Mouse (Mus musculus): ENCODE results near the gene Lrp1. TPM values are rescaled to one million over a fixed set of nuclear protein-coding genes. Genes with fewer than 3 reads are reported as not detected.

Lrp1 gene
- total RNA-seq, 4 experiments from 2014 or later, result 293 to 333 (median 304) TPM

DNA sequence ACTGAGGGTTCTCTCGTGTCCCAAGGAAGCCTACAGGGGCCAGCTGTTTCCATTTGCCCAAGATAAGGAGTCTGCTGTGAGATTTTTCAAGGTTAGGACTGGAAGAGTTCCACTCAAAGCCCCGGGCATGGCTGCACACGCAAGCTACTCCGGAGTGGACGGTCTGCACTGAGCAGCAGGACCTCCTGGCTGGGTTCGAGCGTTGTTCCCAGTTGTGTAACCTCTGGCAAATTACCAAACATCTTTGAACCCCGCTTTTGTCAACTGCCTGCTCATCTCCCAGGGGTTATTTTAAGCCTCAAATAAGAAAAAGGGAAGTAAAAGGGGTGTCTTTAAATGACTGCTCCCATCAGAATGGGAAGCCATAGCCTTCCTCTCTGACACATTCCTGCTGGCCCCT is 26.5 kb downstream of the Lrp1 start:
- DNase-seq (ENCODE audit: low spot score in 2 of 2), result no peak

DNA sequence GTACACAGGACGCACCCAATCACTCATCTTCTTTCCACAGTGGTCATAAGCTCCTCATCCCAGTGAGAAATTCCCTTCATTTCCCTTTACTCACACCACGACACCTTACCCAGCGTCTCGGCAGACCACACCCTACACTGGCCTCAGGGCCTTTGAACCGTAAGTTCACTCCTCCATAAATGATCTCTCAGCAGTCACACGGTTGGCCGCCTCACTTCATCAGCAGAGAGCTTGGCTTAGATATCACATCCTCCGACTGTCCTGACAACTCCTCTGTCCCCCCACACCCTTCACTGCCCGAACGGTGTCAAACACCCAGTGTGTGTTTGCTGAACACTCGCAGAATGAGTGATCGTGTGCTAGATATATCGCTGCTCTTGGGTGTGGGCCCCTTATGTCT is 28.1 kb downstream of the Lrp1 start:
- DNase-seq (ENCODE audit: low spot score in 2 of 2), result no peak

DNA sequence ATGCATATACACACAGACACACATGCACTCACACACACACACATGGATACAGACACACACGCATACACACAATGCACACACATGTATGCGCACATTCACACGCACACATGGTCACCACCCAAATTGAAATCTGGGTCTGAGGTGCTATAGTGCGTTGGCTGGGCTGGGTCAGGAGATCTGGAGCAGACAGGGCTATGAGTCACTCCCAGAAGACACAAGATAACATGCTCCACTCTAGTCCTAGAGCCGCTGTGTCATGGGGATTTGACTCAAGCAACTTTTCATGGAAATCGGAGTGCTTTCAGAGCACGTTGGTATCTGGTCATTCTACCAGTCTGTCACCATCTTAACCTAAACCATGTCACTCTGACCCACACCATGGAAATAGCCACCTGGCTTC is 28.5 kb downstream of the Lrp1 start:
- DNase-seq (ENCODE audit: low spot score in 2 of 2), result no peak

DNA sequence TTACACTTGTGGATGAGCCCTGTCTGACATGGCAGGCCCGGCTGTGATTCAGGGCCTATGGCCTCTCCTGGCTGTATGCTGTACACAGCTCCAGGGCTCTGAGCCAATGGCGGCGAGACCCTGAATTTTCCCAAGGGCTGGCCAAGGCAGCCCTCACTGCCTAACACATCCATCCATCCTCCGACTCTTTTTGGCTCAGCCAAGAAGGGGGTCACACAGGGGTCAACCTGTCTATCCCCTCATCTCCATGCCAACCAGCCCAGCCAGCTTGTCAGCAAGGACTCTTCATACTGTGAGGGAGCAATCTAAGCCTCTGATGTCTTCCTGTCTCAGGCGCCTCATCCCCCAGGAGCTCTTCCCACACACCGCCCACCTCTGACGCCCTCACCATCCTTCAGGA is 29.4 kb downstream of the Lrp1 start:
- no peak for DNase-seq (ENCODE audit: low spot score in 2 of 2)

DNA sequence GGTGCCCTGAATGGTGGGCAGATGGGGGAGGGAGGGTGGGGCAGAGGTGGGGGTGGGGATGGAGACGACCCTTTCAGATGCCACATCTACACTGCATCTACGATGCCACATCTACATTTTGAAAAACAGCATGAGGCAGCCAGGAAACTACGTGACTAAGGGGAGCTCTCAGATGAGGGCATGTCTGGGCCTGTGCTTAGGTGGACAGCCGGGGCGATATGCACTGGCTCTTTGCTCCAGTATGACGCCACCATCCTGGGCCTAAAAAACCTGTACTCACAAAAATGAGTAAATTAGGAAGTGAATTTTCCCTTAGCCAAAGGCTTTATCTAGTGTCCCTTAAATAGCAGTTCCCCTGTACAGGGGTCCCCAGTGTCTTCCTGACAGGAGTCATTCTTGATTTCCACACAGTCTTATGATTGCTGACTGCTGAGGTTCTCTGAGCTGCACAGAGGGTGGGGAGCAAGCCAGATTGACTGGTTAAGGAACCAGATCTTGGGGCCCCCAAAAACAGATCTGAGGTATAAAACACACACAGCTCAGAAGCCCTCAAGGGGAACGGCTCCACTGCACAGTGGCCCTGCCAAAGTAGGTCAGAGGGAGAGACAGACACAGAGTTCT is 30.0 kb downstream of the Lrp1 start:
- DNase-seq (ENCODE audit: low spot score in 2 of 2), result no peak

DNA sequence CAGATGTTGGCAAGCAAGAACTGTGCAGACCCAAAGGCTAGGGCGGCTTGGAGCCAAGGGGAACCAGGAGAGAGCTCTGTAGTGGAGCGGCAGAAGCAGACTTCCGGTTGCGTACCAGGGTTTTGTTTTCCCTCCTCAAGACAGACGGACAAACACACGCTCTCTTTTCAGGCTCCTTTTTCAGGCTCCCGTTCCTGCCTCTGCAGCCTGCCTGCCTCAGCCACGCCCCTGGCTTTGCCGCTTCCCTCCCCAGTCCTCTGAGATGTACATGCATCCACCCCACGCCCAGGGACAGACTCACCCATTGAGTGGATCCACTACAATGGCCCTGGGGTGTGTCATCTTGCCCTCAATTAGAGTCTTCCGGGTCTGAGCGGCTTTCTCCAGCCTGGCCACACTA is 30.7 kb downstream of the Lrp1 start:
- no peak for DNase-seq (ENCODE audit: low spot score in 2 of 2)

DNA sequence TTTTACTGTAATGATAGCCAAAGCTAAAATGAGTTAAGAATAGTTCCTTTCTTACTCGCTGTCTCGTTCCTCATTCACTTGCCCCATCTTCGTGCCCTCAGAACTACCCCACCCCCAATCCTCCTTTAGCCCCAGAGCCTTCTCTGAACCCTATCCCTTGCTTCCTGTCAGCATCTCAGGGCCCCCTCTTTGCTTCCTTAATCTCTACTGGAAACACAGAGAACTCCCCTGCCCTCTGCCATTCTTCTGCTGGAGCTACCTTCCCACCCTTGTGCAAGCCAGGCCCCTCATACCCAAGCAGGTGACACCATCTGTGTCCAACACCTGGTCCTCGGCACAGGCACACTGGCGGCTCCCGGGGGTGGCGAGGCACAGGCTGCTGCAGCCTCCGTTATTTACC is 33.2 kb downstream of the Lrp1 start:
- DNase-seq (ENCODE audit: low spot score in 2 of 2), result no peak

DNA sequence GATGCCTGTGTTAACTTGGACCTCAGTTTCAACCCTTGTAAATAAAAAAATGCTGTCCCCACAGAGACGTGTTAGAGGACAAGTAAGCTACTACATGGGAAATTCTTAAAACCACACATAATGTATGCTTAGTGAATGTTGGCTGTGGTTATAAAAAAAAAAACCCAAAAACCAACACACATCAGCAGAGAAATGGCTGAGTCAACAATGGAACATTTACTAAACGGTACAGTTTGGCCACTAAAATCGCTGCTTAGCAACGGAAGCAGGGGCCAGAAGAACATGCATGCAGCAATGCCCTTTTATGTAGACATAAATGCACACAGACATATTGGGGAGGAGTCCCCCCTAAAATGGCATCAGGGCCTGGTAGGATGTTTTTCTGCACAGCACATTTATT is 34.7 kb downstream of the Lrp1 start:
- DNase-seq (ENCODE audit: low spot score in 2 of 2), result no peak

DNA sequence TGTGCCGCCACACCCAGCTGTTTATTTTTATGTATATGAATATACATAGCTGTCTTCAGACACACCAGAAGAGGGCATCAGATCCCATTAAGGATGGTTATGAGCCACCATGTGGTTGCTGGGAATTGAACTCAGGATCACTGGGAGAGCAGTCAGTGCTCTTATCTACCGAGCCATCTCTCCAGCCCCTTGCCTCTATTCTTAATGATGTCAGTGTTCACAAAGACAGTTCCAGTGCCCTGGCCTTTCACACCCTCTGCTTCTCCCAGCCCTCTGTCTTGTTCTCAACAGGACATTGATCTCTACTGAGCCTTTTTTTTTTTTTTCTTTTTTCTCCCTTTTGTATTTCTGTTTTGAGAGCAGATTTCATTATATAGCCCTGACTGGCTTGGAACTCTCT is 35.4 kb downstream of the Lrp1 start:
- DNase-seq (ENCODE audit: low spot score in 2 of 2), result no peak

DNA sequence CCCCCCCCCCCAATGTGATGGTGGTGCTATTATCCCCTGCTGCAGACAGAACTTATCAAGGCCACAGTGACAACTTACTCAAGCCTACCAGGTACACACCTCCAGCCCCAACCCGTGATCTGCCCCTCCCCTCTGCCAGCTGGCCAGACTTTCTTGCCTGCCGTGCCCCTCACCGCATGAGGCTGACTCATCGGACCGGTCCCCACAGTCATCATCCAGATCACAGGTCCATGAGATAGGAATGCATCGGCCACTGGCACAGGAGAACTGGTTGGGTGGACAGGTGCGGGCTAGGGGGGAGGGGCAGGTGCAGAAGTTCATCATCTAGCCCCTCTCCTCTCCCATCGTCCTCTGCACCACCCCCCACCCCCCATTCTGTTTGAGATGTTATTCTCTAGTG is 37.3 kb downstream of the Lrp1 start:
- no peak for DNase-seq (ENCODE audit: low spot score in 2 of 2)

DNA sequence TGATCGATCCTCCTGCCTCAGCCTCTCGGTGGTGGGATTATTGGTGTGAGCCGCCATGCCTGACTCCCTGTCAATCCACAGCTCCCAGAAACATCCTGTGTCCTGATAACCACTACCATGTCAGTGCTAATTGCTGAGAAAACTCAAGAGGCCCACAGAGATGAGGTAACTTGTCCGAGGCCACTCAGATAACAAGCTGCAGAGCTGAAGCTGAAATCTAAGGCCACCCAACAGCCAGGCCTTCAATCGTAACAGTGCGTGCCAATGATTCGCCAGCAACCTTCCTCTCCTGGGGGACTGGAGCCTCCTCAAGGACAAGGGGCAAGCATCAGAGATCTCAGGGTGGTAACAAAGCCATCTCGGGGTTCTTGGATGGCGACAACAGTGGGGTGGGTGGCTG is 39.7 kb downstream of the Lrp1 start:
- no peak for DNase-seq (ENCODE audit: low spot score in 2 of 2)

DNA sequence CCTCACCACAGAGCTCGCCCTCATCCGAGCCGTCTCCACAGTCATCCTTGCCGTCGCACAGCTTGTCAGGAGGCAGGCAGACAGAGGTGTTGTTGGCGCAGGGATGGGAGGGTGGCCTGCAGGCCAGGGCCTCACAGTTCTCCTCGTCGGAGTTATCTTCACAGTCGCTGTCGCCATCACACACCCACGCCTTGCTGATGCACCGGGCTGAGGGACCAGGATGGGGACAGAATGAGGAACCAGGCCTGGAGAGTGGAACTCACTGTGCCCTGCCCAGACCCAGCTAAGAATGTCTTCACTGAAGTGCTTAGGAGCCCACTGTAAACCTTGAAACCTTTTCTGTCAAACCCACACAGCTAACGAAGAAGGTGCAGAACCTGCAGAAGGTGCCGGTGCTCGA is 43.0 kb downstream of the Lrp1 start:
- no peak for DNase-seq (ENCODE audit: low spot score in 2 of 2)

DNA sequence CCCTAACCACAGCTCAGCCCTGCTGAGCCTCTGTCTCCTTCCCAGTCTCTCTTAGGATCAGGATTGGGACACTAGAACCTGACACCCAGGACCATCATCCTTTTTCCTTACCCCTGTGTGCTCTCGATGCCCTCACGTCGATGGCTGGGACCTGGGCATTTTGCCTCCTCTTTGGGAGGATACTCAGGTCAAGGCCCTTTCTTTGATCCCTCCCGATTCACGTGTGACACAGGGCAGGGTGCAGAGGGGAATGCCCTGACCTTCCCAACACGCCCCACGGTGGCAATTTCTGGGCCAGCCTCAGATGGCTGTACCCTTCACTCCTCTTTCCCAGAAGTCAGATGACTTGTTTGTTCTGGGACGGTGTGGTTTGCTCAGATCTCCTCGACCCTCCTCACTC is 43.8 kb downstream of the Lrp1 start:
- no peak for DNase-seq (ENCODE audit: low spot score in 2 of 2)

DNA sequence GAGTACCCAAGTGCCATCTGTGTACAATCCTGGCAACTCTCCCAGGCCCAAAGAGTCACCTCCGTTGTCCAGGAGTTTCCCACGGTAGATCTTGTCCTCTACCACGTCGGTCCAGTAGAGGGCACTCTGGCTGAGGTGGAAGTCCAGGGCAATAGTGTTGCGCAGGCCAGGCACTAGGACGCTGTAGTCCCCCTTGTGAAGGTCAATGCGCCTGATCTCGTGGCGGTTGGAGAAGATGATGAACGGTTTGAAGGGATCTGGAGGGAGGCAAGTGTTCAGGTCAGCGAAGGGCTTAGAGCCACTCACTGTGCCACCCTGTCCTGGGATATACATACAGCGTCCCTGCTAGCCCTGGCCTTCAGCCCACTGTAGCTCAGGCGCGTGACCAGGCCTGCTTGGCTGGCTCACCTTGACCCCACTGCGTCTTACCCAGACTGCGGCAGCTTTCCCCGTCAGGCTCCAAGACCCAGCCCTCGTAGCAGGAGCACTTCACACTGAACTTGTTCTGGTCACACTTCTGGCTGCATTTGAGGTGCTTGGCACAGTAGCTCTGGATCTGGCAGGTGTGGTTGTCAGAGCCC is 44.5 kb downstream of the Lrp1 start:
- peak in 1 of 2 experiments; percentile 52 for DNase-seq (ENCODE audit: low spot score in 2 of 2)

DNA sequence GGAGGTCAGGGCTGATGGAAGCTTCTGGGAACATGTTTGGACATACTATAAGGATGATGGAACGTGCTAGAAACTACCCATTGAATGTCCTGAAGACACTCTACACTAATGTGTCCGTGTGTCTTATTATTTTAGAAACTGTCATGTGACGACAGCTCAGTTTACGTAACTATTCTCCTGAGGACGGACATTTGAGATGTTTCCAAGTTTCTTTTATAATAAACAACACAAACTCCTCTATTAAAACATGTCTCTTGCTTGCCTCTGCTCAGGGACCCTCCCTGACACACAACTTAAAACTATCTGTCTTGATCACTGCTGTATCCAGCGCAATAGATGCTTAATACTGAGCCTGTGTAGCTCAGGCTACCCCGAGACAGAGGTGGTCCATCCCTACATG is 45.2 kb downstream of the Lrp1 start:
- no peak for DNase-seq (ENCODE audit: low spot score in 2 of 2)

DNA sequence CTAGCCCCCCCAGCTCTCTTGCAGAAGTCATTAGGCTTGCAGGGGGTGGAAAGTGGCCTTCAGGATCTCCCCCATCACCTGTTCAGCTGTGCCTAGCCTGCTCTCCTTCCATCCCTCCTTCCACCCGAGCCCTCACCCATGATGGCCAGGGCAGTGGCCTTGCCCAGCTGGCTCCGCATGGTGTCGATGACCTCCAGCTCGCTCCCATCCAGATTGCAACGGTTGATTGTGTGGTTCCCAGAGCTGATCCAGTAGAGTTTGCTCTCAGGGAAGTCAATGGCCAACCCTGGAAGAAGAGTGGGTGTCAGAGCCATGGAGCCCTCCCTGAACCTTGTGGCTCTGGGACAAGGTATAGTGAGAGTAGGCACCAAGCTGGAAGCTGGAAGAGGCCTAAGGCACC is 48.7 kb downstream of the Lrp1 start:
- DNase-seq (ENCODE audit: low spot score in 2 of 2), result no peak

DNA sequence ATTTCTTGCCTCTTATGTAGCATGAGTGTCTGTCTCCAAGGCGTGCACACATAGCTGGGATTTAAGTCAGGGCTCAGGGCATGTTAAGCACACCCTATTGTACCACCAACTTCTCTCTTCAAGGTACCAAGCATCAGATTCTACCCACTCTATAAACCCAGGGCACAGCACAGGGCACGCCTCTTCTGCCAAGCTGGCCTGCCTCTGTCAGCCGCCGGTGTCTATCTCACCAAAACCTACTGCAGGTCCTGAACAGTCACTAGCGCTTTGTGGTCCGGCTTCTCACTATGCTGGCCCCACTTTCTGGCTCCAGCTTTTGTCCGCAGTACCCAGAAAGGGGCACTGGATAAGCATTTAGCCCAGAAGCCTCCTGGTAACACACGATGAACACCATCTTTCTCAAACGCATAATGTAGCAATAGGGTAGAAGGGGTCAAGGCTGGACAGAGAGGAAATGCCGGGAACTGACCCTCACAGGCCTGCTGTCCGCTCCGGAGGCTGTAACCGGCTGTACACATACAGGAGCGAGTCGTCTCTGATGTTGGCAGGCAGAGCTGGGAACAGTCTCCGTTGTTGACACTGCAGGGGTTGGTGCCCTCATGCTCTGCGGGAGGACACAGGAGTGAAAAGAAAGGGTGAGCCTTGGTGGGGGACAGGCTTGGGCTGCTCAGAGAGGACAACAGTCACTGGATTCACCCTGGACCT is 49.9 kb downstream of the Lrp1 start:
- DNase-seq (ENCODE audit: low spot score in 2 of 2), result no peak

DNA sequence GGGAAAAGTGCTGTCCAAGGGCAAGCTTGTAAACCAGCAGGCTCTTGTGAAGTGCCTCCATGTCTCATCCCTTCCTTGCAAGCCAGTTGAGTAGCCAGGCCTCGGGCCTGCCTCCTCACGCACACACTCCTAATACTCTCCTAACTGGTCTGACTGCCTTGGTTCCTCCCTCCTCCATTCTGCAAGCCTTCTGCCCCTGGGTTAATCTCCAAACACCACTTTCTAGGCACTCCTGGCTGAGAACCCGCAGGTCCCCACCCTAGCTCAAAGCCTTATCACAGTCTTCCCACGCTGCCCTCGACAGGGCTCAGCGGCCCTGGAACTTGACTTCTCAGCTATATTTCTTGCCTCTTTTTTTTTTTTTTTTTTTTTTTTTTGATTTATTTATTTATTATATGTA is 50.6 kb downstream of the Lrp1 start:
- DNase-seq (ENCODE audit: low spot score in 2 of 2), result no peak

DNA sequence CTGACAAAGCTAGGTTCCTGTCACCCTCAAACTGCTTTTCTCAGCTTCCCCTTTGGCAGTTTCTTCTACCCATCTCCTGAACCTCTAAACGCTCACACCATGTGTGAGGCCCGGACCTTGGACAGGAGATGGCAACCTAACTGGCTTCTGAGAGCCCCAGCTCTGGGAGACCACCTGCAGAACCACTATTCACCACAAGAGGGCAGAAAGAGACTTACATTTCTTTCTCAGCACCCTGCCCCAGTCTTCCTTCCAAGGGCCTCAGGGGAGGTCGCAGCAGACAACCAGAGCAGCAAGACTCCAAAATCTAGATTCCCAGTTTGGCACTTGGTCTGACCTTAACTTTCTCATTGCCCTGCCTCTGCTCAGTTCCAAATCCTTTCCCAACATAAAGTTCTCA is 51.5 kb downstream of the Lrp1 start:
- peak in 1 of 2 experiments; percentile 69 for DNase-seq (ENCODE audit: low spot score in 2 of 2)

DNA sequence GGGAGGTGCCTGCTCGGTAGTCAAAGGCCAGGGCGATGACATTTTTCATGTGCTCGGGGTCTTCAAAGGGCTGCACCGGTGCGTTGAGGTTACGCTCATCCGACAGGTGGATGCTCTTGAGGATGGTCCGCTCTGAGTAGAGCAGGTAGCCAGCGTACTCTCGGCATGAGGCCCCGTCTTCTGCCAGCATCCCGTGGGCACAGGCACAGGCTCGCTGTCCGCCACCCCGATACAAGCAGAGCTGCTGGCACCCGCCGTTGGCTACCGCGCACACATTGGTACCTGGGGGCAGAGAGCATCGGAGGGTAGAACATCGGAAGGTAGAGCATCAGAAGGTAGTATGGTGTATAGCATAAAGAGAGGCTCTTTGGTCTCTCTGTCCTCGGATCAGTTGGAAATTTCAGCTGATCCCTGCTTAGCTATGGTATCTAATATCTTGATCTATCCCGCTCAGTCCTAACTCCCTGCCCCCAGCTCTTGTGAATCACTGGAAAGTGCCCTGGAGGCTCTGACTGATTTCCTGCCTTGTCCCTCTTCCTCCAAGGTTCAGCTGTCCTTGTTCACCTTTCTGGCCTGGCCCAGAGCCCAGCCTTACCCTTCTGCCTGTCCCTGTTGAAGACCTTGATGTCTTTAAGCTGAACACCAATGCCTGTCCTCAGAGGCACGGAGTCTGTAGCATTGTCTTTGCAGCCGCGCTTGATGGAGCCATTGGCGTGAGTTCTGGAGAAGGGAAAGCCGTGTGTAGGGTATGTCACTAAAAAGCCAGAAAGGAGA is 54.2 kb downstream of the Lrp1 start:
- no peak for DNase-seq (ENCODE audit: low spot score in 2 of 2)

DNA sequence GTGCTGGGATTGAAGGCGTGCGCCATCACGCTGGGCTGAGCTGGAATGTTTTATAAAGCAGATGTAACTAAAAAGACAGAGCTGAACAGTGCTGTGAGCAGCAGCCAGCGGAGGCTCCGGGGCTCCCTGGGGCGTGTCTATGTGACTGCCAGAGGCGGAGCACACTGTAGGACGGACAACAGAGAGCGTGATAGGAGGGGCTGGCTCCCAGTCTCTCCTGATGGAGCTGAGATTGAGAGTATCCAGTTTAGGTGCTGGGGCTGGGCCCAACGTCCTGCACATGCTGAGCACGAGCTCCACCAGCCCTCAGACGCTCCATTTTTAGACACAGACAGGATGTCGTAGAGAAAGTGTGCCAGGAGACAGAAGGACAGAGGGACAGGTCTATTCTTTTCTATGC is 56.6 kb downstream of the Lrp1 start:
- no peak for DNase-seq (ENCODE audit: low spot score in 2 of 2)

DNA sequence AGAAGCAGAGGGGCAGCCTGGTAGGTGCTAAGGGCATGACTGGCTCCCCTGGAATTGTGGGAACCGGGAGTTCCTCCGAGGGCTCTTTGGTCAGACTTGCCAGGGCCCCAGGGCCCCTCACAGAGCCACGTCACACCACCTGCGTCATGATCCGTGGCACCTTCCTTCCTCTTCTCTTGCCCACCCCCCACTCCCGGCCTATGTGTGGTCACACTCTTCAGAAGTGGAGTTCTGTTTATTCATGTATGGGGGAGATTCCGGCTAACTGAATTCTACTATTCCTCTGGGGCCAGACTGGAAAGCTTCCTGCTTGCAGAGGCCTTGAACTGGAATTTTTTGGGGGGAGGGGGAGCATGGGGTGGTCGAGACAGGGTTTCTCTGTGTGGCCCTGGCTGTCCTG is 57.1 kb downstream of the Lrp1 start:
- no peak for DNase-seq (ENCODE audit: low spot score in 2 of 2)

All from layer of hippocampus, adult 8-10 months (tissue).